Mouse (Mus musculus) cortical plate, adult 2 months (tissue): ENCODE measurements around the gene Mlycd.

Experiments used
- CTCF ChIP-seq: fragments of 200-500 bp; IDR thresholded peaks from 2 replicates; pipeline ENCODE4 v1.5.1; 2011; ENCODE audit warnings: mild to moderate bottlenecking, control low read depth, low read length; ENCODE audit not compliant: insufficient read depth; ENCODE audit errors: extremely low read depth
- POLR2A ChIP-seq: fragments of 200-500 bp; IDR thresholded peaks from 2 replicates; pipeline ENCODE4 v1.6.1; 2011; ENCODE audit warnings: mild to moderate bottlenecking, low read length, control low read depth; ENCODE audit not compliant: insufficient read depth; ENCODE audit errors: extremely low read depth

DNA sequence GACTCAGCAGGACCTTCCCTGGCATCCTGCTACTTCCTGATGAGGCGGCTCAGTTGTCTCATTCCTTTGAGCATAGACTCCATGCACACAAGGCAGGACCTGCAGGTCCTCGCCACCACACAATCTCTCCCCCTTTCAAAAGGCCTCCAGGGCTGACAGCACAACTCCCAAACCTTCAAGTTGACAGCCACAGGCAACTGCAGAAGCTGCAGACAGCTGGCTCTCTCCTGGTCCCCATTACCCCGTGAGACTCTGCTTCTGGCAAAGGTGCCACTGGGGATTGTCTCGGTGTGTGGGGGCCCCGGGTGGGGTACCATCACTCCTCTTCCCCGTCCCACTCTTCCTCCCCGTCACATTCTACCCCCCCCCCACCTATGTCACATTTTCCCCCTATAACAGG lies 25.6 kb downstream of the Mlycd start:
- no peak for TF ChIP-seq CTCF
- no peak for TF ChIP-seq POLR2A
